Mouse (Mus musculus): Measurements from ENCODE around the gene Mmgt2. TPM values are rescaled to one million over a fixed set of nuclear protein-coding genes. Genes with fewer than 3 reads are reported as not detected.

Mmgt2 gene
- polyA plus RNA-seq, 1 experiment = 38.8 TPM

DNA sequence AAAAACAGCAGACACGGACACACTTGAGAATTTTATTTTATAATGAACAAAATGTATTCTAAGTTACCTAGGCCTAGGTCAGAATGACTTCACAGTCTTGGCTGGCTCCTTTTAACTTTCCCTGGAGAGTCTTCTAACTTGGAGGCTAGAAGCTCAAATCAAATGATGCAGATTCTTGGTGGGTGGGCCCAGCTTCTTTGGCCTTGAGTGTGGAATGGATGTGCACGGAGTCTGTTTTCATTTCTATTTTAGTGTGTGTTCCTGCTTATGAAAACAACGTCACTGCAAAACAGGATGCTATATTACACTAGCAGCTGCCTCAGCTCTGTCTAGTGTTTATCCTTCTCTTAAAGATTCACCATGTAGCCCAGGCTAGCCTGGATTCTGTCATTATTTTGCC, 13.1 kb upstream of the Mmgt2 start:
- 44% methylated on average over 3 of the region's 3 CpGs for whole genome bisulfite sequencing

GRCm38 (mm10) chr11:62636105-62636839, 12.2 kb upstream of the Mmgt2 start:
- no peak for TF ChIP-seq CTCF (IDR thresholded peaks at IDR 0.05; ENCODE audit: insufficient read depth, low read length)
- no peak for TF ChIP-seq POLR2A (IDR thresholded peaks at IDR 0.05; ENCODE audit: borderline replicate concordance, extremely low read depth, low read depth, low read length)
- Histone ChIP-seq H3K4me3 (replicated peaks; ENCODE audit: extremely low read depth, low read depth, low read length) (no peak overlapping the region), H3K4me1 (ENCODE audit: control insufficient read depth, insufficient read depth, low read length) (peaks cover 5% of the 10 kb centered on the region; the same call in 1 of the 2 replicates)
- no peak for DNase-seq
- WGBS = 57% methylated on average over 11 of the region's 11 CpGs

More for the DNA sequence above, 13.1 kb upstream of the Mmgt2 start:
- no peak for DNase-seq
- Histone ChIP-seq H3K4me1 (ENCODE audit: control insufficient read depth, insufficient read depth, low read length) (peaks cover 5% of the 10 kb centered on the region; the same call in 1 of the 2 replicates), H3K4me3 (replicated peaks; ENCODE audit: extremely low read depth, low read depth, low read length) (no peak overlapping the region)
- TF ChIP-seq CTCF (IDR thresholded peaks at IDR 0.05; ENCODE audit: insufficient read depth, low read length) (no peak), POLR2A (IDR thresholded peaks at IDR 0.05; ENCODE audit: borderline replicate concordance, extremely low read depth, low read depth, low read length) (no peak)

GRCm38 (mm10) chr11:62636840-62637221, 11.6 kb upstream of the Mmgt2 start:
- WGBS = 63% methylated on average over 3 of the region's 3 CpGs
- DNase-seq = no peak
- TF ChIP-seq CTCF (IDR thresholded peaks at IDR 0.05; ENCODE audit: insufficient read depth, low read length) (no peak), POLR2A (IDR thresholded peaks at IDR 0.05; ENCODE audit: borderline replicate concordance, extremely low read depth, low read depth, low read length) (0 out of 2 replicates have a peak, but pooled peaks have one; percentile 26)
- Histone ChIP-seq H3K4me1 (ENCODE audit: control insufficient read depth, insufficient read depth, low read length) (peaks cover 5% of the 10 kb centered on the region; the same call in 1 of the 2 replicates), H3K4me3 (replicated peaks; ENCODE audit: extremely low read depth, low read depth, low read length) (no peak overlapping the region)

DNA sequence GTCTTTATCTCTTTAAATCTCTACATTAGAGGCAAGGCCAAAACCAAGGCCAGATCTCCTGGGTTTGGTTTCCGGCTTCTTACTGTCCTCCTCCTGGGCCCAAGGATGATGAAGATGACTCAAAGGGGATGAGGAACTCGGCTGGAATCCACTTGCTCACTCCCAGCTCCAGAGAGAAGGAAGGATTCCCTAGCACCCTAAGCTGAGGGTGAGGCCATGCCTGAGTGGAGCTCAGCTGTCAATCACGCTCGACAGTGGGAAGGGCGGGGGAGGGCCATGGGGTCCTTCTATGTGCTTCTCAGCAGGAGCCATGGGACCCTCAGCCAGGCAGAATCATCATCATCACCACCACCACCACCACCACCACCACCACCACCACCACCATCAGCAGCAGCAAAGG, 11.1 kb upstream of the Mmgt2 start:
- DNase-seq = no peak
- TF ChIP-seq POLR2A (IDR thresholded peaks at IDR 0.05; ENCODE audit: borderline replicate concordance, extremely low read depth, low read depth, low read length) (no peak), CTCF (IDR thresholded peaks at IDR 0.05; ENCODE audit: insufficient read depth, low read length) (no peak)
- Histone ChIP-seq H3K4me3 (replicated peaks; ENCODE audit: extremely low read depth, low read depth, low read length) (no peak overlapping the region), H3K4me1 (ENCODE audit: control insufficient read depth, insufficient read depth, low read length) (peaks cover 5% of the 10 kb centered on the region; the same call in 1 of the 2 replicates)
- WGBS = 67% methylated on average over 5 of the region's 5 CpGs

DNA sequence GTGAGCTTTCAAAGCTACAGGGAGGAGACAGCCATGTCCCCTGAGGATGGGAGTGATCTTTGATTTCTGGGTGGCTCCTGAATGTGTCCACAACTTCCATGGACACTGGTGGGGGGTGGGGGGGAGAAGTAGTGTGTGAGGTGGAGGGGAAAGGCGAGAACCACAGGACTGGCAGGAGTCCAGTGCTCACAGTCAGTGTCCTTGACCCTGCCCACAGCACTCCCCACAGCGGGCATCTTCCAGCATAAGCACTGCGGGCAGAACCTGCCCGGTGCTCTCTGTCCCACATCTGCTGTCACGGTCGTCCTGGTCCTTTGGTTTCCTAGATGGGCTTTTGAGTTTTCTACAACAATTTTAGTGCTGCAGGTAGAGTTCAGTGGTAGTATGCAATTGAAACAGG, 10.7 kb upstream of the Mmgt2 start:
- no peak overlapping the region for H3K4me3 ChIP-seq (replicated peaks; ENCODE audit: extremely low read depth, low read depth, low read length)
- no peak for DNase-seq
- 81% methylated on average over 6 of the region's 6 CpGs for WGBS
- H3K4me1 ChIP-seq (ENCODE audit: control insufficient read depth, insufficient read depth, low read length) = peaks cover 7% of the 10 kb centered on the region; the same call in 1 of the 2 replicates
- TF ChIP-seq CTCF (IDR thresholded peaks at IDR 0.05; ENCODE audit: insufficient read depth, low read length) = no peak
- no peak for TF ChIP-seq POLR2A (IDR thresholded peaks at IDR 0.05; ENCODE audit: borderline replicate concordance, extremely low read depth, low read depth, low read length)

DNA sequence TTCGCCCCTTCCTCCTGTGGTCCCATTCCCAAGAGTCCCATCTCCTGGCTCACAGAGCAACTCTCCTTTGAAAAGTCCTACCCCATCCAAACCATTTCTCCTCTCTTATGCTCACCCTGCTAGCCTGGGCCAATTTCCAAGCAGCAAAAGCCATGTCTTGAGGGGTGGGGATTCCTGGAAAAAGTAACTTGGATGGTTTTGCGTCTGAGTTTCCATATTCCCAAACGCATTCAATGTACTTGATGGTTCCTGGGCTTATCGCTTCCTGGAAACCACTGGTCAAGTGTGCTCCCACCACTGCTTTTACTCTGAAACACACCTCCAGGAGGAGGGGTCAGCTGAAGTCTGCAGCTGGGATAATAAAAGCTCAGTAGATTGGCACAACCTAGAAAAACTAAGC, 10.1 kb upstream of the Mmgt2 start:
- Histone ChIP-seq H3K4me3 (replicated peaks; ENCODE audit: extremely low read depth, low read depth, low read length) (no peak overlapping the region), H3K4me1 (ENCODE audit: control insufficient read depth, insufficient read depth, low read length) (peaks cover 10% of the 10 kb centered on the region)
- WGBS = 75% methylated on average over 4 of the region's 4 CpGs
- TF ChIP-seq POLR2A (IDR thresholded peaks at IDR 0.05; ENCODE audit: borderline replicate concordance, extremely low read depth, low read depth, low read length) (no peak), CTCF (IDR thresholded peaks at IDR 0.05; ENCODE audit: insufficient read depth, low read length) (no peak)
- no peak for DNase-seq

GRCm38 (mm10) chr11:62640378-62640777, 8.1 kb upstream of the Mmgt2 start:
- TF ChIP-seq POLR2A (IDR thresholded peaks at IDR 0.05; ENCODE audit: borderline replicate concordance, extremely low read depth, low read depth, low read length) (no peak), CTCF (IDR thresholded peaks at IDR 0.05; ENCODE audit: insufficient read depth, low read length) (no peak)
- DNase-seq = no peak
- Histone ChIP-seq H3K4me1 (ENCODE audit: control insufficient read depth, insufficient read depth, low read length) (peaks cover 16% of the 10 kb centered on the region), H3K4me3 (replicated peaks; ENCODE audit: extremely low read depth, low read depth, low read length) (no peak overlapping the region)
- 73% methylated on average over 3 of the region's 3 CpGs for WGBS

DNA sequence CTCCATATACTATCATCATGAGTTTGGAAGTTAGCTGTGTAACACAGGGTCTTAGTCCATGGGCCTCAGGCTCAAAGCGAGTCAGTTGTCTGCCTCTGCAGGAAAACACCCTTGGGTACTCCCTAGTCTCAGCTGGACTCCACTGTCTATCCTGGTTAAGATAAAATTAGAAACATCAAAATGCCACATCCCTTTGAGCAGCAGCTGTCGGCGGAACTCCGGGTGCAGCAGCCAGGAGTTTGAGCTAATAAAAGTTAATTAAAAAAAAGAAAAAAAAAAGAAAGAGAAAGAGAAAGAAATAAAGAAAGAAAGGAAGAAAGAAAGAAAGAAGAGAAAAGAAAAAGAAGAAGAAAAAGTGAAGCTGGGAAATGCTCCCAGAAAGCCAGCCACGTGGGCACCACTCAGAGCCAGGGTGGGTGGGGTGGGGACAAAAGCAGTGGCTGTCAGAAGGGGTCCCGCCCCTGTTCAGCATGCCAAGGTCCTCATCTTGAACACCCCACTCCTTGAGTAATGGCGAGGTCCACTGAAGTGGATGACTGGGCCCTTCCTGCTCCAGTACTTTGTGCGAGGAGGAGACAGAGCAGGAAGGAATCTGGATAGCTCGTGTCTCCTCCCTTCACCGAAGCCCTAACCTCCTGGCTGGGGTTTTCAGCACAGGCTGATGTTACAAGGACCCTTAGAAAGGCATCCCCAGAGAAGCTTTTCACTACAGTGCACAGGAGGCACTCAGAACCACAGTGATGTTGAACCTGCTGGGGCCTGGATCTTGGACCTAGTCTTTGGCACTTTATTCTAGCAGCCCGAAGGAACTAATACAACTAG, 6.2 kb upstream of the Mmgt2 start:
- peaks cover 17% of the 10 kb centered on the region for H3K4me1 ChIP-seq (ENCODE audit: control insufficient read depth, insufficient read depth, low read length)
- WGBS = 44% methylated on average over 11 of the region's 11 CpGs
- no peak overlapping the region for H3K4me3 ChIP-seq (replicated peaks; ENCODE audit: extremely low read depth, low read depth, low read length)
- TF ChIP-seq CTCF (IDR thresholded peaks at IDR 0.05; ENCODE audit: insufficient read depth, low read length) (no peak), POLR2A (IDR thresholded peaks at IDR 0.05; ENCODE audit: borderline replicate concordance, extremely low read depth, low read depth, low read length) (no peak)
- DNase-seq = no peak

DNA sequence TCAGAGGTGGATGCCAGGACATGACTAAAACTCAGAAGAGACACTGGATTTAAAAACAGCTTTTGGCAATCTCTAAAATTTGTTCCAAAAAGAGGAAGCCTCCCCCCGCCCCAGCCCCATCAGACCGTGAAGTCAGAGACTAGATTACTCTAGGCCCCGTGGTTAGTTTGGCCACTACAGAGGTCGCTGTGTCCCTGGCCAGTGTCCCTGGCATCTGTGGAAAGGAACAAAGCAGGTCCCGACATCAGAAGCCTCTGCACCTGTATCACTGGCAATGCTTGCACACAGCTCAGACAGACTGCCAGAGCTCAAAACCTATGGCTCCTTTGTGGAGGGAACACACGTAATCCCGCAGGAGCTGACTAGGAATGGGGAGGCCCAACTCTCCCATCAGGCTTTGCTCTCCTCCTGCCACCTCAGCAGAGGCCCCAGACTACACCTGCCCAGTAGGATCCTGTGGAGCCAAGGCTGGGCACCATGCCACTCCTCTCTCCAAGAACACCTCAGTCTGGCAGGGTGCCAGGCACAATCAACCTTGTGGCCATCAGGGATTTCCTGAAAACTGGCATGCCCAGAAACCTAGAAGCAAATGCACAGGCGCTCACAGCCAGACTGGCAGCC, 5.3 kb upstream of the Mmgt2 start:
- Histone ChIP-seq H3K4me3 (replicated peaks; ENCODE audit: extremely low read depth, low read depth, low read length) (no peak overlapping the region), H3K4me1 (ENCODE audit: control insufficient read depth, insufficient read depth, low read length) (peaks cover 17% of the 10 kb centered on the region)
- WGBS = 55% methylated on average over 8 of the region's 8 CpGs
- DNase-seq = peak; percentile 79
- TF ChIP-seq POLR2A (IDR thresholded peaks at IDR 0.05; ENCODE audit: borderline replicate concordance, extremely low read depth, low read depth, low read length) (no peak), CTCF (IDR thresholded peaks at IDR 0.05; ENCODE audit: insufficient read depth, low read length) (no peak)

Measured in lung, adult 2 months (tissue).